Mouse (Mus musculus): ENCODE data around the gene Ubash3a. TPM values are rescaled to one million over a fixed set of nuclear protein-coding genes. Genes with fewer than 3 reads are reported as not detected.

Ubash3a gene
- polyA plus RNA-seq, 1 experiment from 2014 or later = 0.38 TPM

DNA sequence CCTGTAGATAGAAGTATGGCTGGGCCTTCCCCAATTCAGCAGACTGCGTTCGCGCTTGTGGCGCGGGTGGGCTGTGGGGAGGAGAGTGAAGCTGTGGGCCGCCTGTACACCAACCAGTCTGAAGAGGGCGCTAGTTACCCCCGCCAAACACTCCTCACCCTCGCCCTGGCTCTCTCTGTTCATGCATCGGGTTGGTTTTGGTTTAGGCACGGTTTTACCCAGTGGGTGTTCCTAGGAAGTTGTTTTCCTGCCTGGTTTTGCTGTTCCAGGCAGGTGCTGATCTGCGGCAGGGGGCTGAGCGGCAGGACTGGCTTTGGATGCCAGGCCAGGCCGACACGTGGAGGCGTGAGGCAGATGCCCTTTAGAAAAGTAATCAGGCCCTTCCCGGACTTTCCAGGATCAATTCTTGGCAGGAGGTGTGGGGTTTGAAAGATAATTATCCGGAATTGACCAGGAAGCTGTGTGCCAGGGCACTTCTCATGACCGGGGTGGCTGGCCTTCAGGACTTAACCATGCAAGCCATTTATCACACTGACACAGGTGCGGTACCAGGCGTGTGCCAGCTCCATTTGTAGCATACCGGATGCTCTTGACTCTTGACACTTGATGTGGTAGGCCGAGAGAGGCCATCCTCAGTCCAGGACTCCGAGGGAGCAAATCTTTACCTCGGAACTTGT lies 87.7 kb downstream of the Ubash3a start:
- Histone ChIP-seq H3K9ac (replicated peaks; ENCODE audit: low read depth) (peak overlapping the region; percentile 24), H3K4me3 (ENCODE audit: low read depth, low read length) (peak overlapping the region; percentile 67), H3K36me3 (ENCODE audit: insufficient read depth, low read length) (no peaks in the 10 kb centered on the region), H3K4me1 (ENCODE audit: insufficient read depth, low read depth, low read length) (peaks cover 8% of the 10 kb centered on the region; the same call in 1 of the 2 replicates), H3K27ac (ENCODE audit: low read length) (peak overlapping the region; percentile 94), H3K27me3 (replicated peaks; ENCODE audit: insufficient read depth, low read length) (no peaks in the 10 kb centered on the region), H3K9me3 (ENCODE audit: low read length) (no peaks in the 10 kb centered on the region), H3K4me2 (replicated peaks; ENCODE audit: low read depth, low read length) (peak overlapping the region; percentile 98)
- peak; percentile 74 for TF ChIP-seq CTCF (IDR thresholded peaks at IDR 0.05)
- no peak for TF ChIP-seq EP300 (IDR thresholded peaks at IDR 0.05)
- DNase-seq (ENCODE audit: low spot score) (peak; percentile 73), ATAC-seq (peak; percentile 44)
- WGBS = 24% methylated on average over 25 of the region's 25 CpGs

- Histone ChIP-seq H3K27ac (ENCODE audit: low read length) (peak overlapping the region; percentile 94), H3K9me3 (ENCODE audit: low read length) (no peaks in the 10 kb centered on the region), H3K4me3 (ENCODE audit: low read depth, low read length) (peak overlapping the region; percentile 67), H3K4me2 (replicated peaks; ENCODE audit: low read depth, low read length) (peak overlapping the region; percentile 98), H3K4me1 (ENCODE audit: insufficient read depth, low read depth, low read length) (peaks cover 8% of the 10 kb centered on the region; the same call in 1 of the 2 replicates), H3K36me3 (ENCODE audit: insufficient read depth, low read length) (no peaks in the 10 kb centered on the region), H3K9ac (replicated peaks; ENCODE audit: low read depth) (peak overlapping the region; percentile 24), H3K27me3 (replicated peaks; ENCODE audit: insufficient read depth, low read length) (no peaks in the 10 kb centered on the region)
- DNase-seq (ENCODE audit: low spot score) (peak; percentile 96), ATAC-seq (peak; percentile 84)
- TF ChIP-seq CTCF (IDR thresholded peaks at IDR 0.05) (peak; percentile 30; the same call in 1 of the 2 replicates), EP300 (IDR thresholded peaks at IDR 0.05) (no peak)
- under 1% methylated on average over 58 of the region's 68 CpGs for WGBS
Observed at GRCm38 (mm10) chr17:31295892-31296781, 88.5 kb downstream of the Ubash3a start.

Other genes starting within 250 kb of the Ubash3a start
- 26.9 and 35.3 TPM in 2 replicates for gene Abcg1, start 150.2 kb upstream of the Ubash3a start, polyA plus RNA-seq (2015; fragmentation: Nextera tagmentation; extraction: Ambion mirVana)
- not detected in 2 replicates for gene Tff3, start 78.2 kb upstream of the Ubash3a start, polyA plus RNA-seq (2015; fragmentation: Nextera tagmentation; extraction: Ambion mirVana)
- 0.21 and 0.68 TPM in 2 replicates for gene Tff2, start 63.6 kb upstream of the Ubash3a start, polyA plus RNA-seq (2015; fragmentation: Nextera tagmentation; extraction: Ambion mirVana)
- not detected in 2 replicates for gene Tff1, start 42.6 kb upstream of the Ubash3a start, polyA plus RNA-seq (2015; fragmentation: Nextera tagmentation; extraction: Ambion mirVana)
- not detected in 2 replicates for gene Tmprss3, start 8.9 kb upstream of the Ubash3a start, polyA plus RNA-seq (2015; fragmentation: Nextera tagmentation; extraction: Ambion mirVana)
- gene Rsph1, start 69.5 kb downstream of the Ubash3a start, polyA plus RNA-seq (2015; fragmentation: Nextera tagmentation; extraction: Ambion mirVana) = 21.4 and 25.2 TPM in 2 replicates
- gene Slc37a1, start 78.9 kb downstream of the Ubash3a start, polyA plus RNA-seq (2015; fragmentation: Nextera tagmentation; extraction: Ambion mirVana) = 25.2 and 33.9 TPM in 2 replicates
- gene Pde9a, start 178.3 kb downstream of the Ubash3a start, polyA plus RNA-seq (2015; fragmentation: Nextera tagmentation; extraction: Ambion mirVana) = 44.1 and 44.2 TPM in 2 replicates